Mouse (Mus musculus): ENCODE measurements around the gene 2310033P09Rik.

The 2310033P09Rik gene

DNA sequence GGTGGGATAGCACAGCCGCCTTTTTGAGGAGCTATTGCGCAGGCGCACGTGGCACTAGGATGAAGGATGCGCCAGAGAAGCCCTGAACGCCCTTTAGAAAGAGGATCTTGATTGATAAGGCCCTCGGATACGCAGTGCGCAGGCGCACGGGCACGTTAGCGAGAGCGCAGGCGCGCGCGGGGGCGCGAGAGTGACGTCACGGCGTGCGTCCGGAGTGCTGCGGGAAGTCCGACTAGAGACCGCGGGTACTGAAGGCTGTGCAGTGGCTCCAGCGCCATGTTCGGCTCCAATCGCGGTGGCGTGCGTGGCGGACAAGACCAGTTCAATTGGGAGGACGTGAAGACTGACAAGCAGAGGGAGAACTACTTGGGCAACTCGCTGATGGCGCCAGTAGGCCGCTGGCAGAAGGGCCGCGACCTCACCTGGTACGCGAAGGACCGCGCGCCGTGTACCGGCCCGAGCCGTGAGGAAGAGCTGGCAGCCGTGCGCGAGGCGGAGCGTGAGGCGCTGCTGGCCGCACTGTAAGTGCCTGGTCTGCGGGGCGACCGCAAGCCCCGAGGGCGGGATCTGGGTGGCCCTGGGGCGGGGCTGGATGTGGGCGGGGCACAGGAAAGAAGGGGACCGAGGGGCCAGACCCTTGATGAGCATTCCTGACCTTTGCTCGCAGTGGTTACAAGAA, at the start of gene 2310033P09Rik:
TSS of gene 2310033P09Rik (plus strand) at position 169 of the 679 bp plus-strand sequence.
- DNase-seq (ENCODE audit: low spot score): peak; percentile 93

DNA sequence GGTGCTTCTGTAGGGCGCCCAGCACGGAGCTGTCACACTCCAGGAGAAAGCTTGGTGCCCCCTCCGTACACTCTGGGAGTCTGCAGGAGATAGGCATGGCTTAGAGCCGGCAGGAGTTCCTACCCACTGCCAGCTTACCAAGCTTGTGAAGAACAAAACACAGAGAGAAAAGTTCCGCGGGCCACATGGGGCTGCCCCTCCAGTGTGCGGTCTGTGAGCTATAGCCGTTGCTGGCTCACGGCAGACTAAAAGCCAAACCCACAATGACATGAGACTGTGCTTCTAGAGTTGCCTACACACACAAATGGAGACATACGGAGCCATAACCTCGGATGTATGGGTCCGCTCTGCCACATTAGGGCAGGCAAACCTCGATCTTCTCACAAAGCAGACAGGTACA, 49.0 kb upstream of the 2310033P09Rik start:
- no peak for DNase-seq (ENCODE audit: low spot score)

DNA sequence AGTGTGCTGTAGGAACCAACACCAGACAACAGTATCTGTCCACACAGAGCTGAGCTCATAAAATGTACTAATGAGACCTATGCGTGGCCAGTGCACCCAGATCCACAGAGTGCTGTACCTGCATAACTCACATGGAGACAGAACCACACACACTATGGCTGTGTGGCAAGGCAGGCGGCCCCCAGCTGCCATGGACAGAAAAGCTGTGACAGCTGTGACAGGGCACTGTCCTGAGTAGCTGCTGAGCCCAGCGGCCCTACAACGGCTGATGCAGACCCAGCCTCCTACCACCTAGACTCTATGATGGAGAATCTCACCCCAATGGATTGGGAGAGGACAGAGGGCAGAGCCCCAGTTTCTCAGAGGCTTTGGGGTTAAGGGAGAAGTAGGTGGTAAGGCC, 48.6 kb upstream of the 2310033P09Rik start:
- no peak for DNase-seq (ENCODE audit: low spot score)

DNA sequence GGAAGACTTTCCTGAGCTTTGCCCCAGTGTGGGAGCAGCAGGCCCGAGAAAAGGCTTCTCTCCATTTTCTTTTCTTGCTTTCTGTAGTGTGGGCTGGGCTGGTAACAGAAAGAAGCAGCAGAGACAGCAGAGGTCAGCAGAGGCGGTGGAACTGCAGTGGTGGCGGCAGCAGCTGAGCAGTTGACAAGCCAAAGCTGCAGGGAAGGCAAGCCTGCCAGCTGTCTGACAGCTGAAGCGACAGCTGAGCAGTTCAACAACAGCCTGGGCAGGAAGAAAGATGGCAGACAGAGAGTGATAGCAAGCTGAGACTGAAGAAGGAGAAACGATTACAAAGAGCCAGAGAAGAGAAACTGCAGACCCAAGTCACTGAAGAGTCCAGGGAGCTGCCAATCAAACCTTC, 46.7 kb upstream of the 2310033P09Rik start:
- no peak for DNase-seq (ENCODE audit: low spot score)

DNA sequence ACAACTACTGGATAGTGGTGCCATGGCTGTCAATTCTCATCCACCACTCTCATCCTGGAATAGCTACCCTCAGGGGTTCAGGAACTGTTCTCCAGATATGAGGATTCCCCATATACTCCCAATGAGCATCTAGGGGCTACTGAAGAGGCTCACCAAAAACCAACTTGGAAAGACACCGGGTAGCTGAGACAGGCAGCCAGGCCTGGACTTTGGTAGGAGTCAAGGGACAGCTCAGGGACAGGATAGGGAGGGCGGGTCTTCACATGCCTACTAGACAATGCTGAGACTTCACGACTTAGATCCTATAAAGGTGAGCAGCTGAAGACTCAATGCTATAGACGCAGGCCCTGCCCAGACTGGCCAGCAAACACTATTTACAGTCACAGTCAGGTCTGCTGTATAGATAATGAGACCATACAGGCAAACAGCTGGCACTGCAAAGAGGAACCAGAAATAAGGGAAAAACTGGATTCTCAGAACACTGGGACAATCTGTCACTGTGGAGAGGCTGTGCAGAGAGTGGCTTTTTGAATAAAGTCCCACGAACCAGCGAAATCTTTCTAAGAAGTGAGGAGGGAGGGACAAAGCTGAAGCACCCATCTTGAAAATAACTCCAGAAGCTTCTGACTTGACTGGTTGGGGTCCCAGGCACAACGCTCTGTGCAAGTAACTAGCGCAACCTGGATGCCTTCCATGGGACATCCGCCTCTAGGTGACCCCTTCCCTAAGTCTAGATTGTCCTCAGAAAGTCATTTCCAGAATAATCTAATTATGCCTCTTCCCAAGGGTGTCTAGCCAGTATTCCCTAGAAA, 45.5 kb upstream of the 2310033P09Rik start:
- no peak for DNase-seq (ENCODE audit: low spot score)

DNA sequence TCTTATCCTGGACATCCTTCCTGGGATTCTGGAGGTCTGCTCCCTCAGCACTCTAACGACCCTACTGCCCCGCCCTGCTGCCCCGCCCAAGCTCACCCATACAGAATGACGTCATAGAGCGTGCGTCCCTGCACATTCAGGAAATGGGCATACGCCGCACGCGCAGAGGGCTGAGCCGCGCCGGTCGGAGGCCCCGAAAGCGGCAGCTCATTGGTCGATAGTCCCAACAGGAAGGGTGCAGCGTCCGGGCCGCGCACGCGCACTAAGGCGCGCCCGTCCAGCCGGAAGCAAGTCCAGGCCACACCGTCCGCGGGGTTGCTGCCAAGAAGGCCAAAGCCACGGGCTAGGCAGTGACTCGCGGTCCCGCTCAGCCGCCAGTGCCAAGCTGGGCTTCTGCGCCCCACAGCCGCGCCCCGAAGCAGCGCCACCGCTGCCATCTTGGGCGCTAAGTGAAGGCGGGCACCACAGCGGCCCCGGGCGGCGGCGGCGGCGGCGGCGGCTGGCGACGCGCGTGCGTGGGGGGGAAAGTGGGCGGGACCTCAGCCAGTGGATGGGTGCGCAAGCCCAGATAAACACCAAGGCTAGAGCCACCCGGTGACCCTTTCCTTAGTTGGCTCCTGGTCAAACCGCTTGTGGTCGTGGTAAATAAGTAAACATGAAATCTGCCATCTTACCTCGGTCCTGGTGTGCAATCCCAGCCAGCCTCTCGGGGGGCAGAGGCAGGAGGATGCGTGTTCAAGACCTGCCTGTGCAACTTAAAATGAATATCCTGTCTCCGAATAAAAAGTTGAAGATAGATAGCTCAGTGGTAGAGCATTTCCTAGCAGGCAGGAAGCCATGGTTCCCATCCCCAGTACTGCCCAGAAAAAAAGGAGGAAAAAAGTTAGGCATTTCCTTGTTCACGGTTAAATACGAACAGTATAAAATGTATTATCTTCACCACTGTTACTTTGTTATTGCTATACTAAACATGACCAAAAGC, 44.6 kb upstream of the 2310033P09Rik start, which contains the start of gene Iba57:
TSS of gene Iba57 (minus strand) at position 485 of the 982 bp plus-strand sequence.
- peak; percentile 98 for DNase-seq (ENCODE audit: low spot score)

DNA sequence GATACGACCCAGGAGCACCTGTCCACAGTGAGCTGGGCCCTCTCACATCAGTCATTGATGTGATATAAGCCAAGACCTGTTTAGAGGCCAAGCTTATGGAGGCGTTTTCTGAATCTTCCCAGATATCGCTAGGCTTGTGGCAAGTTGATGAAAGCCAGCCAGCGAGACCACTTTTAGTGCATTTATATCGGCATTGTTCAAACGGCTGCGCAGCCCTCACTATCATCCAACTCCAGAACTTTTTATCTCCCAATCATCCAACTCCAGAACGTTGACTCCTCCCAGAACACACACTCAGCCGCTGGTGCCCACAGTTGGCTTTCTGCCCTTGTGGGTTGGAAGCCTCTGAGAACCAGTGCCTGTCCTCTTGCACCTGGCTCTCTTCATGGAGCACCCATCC, 43.7 kb upstream of the 2310033P09Rik start:
- peak; percentile 16 for DNase-seq (ENCODE audit: low spot score)

DNA sequence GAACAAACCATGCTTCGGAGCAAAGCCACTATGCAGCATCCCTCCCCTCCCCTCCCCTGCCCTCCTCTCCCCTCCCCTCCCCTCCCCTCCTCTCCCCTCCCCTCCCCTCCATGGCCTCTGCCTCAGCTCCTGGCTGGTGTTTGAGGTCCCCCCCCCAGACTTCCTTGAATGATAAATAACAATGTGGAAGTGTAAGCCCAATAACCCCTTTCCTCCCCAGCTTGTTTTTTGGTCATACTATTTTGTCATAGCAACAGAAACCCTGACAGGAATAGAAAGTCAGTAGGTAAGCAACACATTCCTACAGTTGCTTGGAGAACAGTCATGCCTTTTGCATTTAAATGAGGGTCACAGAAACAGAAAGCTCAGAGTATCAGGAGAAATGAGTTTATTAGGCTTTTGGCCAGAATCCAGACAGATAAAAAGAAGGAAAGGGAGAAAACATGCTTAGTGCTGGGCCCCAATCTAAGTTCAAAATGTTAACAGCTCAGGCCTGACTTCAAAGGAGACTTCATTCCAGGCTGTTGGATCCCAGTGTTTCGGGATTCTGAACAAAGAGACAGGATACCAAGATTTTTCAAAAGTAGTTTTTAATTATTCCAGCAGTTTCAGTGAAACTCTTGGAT, 42.4 kb upstream of the 2310033P09Rik start:
- DNase-seq (ENCODE audit: low spot score): no peak

DNA sequence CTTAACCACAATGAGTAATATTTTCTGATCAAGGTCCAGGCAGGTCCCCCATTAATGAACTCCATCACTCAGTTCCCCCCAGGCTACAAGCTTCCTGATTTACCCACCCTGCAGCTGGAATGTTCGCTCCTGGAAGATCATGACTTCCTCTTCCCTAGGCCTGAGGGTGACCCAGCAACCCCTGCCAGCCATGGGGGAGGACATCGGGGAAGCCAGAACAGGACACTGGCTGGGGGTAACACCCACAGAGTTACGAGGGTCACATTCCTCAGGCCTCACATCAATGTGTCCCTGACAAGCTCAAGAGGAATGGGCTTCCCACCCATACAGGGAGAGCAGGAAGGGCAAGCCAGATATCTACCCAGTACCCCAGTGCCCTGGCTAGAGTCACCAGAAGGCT, 38.3 kb upstream of the 2310033P09Rik start:
- DNase-seq (ENCODE audit: low spot score): no peak

DNA sequence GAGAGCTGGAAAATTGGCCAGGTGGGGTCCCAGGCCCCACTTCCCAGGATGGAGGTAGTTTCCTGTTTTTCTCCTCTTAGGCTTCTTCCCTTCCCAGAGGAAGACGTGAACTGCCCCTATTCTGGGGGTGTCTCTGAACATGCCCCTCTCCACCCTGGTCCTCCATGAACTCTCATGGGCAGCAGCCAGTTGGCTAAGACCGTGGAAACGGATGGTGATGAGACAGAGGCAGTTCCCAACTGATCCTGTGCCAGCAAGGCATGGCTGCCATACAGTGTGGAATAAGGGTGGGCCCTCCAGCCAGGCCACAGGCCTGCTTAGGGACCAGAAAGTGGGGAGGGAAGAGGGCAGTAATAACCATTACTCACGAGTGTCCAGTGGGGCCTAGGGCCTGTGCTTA, 37.6 kb upstream of the 2310033P09Rik start:
- no peak for DNase-seq (ENCODE audit: low spot score)

DNA sequence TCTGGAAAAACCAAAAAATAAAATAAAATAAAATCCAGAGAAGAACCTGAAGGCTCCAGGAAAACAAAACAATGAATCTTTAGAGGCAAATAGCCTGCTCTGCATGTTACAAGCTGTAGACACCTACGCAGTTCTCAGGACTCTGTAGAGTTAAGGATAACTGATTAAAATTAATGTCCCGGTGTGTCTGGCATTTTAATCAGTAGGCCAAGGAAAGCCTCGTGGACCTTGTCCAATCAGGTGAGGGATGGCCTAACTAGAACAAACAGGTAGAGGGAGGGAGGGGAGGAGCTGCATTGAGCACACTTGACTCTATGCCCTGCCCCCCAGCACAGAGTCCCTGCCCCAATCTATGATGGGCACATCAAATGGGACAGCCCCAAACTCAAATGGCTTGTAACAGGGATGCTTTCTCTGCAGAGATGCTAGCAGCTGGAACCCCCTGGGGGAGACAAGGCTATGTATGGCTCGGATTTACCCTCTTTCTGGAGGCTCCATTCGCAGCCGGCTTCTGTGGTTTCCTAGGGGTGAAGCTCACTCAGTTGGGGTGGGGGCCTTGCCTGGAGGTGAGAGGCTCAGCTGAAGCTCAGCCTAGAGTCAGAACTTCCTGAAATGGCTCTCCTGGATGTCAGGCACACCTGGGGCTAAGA, 33.8 kb upstream of the 2310033P09Rik start:
- DNase-seq (ENCODE audit: low spot score): no peak

DNA sequence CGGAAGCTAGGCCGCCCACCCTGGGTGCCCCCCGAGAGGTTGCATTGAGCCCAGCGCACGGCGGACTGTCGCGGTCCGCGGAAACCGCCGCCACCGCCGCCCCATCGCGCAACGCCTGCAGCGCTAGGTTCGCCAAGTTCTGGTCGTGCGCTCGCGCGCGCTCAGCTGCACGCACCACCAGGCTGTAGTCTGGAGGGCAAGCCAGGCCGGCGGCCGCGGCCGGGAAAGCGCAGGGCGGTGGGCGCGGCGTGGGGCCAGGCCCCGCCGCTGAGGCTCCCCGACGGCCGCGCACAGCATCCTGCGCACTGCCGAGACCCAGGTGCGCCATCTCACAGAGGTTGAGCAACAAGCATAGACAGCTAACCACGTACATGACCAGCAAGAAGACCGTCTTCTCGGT, 31.6 kb upstream of the 2310033P09Rik start:
- no peak for DNase-seq (ENCODE audit: low spot score)

DNA sequence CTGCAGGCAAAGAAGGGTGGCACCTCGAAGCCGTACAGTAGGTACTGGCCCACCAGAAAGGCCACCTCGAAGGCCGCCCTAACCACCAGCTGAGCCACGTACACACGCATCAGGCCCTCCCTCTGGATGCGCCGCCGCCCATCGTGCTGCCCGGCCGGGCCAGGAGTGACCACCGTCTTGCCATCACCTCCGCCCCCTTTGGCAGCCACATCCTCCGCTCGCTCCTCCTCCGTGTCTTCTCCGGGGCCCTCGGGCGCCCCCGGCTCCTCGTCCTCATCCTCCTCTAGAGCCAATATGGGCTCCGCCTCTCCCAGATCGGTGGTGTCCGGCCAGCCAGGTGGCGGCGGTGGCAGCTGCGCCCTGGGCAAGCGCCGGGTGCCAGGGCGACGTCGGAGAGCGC, 31.2 kb upstream of the 2310033P09Rik start:
- DNase-seq (ENCODE audit: low spot score): no peak

DNA sequence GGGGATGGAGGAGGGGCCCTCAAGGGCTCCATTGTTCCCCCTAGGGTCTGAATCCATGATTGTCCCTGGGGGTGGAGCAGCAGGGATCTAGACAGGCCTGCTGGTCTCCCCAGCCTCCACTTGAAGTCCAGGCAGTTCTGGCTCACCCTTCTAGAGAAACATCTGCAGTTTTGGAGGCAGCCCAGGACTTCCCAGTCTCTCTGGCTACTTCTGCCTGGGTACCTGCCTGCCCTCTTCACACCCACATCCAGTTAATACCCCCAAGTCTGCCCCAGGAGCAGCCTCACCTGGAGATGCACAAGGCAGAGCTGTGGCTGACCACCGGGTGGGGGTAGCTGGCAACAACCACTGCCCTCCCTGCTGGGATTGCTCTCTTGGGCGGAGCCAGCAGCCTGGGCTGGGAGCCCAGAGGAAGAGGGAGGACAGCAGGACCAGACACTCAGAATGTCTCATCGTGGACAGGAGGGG, 25.2 kb upstream of the 2310033P09Rik start, which contains the start of gene Gjc2:
TSS of gene Gjc2 (minus strand) at position 350 of the 468 bp plus-strand sequence.
- no peak for DNase-seq (ENCODE audit: low spot score)

DNA sequence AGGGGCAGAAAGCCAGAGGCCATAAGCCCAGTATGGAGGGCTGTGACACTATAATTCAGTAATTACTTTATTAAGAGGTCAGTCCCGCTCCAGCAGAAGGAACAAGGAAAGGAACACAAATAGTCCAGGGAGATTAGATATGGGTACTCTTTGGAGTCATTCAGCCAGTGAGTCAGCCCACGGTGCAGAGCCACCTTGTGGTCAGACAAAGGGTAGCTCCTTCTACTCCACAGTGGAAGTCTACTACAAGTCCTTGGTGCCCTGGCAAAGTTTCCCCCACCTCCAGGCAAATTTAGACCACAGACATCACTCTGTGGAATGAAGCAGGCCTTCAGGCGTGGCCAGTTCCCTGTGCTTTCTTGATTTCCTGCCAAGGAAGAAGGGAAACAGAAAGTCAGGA, 24.3 kb upstream of the 2310033P09Rik start:
- no peak for DNase-seq (ENCODE audit: low spot score)

DNA sequence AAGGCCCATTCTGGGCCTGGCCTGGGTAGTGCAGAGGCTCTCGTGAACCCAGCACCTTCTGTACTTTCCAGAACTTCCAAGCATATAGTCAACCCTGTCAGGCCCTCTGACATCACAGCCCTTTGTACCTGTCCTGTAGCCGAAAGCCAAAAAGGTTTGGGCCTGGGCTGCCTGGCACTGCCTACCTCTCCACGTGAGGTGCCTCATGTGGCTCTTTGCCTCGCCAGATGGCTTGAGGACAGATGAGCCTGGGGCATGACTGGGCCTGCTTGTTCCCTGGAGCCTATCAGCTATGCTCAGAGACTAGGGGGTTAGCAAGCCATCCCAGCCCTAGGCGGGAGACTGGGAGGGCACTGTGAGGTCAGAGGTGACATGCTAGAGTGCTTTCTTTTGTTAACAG, 22.6 kb upstream of the 2310033P09Rik start:
- no peak for DNase-seq (ENCODE audit: low spot score)

DNA sequence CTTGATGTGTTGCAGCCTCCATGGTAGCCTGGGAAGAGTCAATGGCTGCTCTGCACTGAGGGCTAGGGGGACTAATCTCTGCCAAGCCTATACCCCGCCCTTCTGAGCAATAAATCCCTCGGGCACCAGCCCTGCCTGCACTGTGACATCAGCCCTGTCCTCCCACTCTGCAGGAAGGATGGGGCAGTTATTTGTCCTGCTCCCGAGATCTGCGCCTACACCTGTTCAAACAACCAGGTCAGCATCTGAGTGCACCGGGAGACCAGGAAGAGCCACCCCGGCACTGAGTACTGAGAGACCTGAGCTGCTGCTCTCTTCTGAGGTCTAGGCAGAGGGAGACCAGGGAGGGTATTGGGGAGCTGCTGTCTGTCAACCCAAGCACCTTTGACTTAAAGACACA, 20.4 kb upstream of the 2310033P09Rik start:
- no peak for DNase-seq (ENCODE audit: low spot score)

DNA sequence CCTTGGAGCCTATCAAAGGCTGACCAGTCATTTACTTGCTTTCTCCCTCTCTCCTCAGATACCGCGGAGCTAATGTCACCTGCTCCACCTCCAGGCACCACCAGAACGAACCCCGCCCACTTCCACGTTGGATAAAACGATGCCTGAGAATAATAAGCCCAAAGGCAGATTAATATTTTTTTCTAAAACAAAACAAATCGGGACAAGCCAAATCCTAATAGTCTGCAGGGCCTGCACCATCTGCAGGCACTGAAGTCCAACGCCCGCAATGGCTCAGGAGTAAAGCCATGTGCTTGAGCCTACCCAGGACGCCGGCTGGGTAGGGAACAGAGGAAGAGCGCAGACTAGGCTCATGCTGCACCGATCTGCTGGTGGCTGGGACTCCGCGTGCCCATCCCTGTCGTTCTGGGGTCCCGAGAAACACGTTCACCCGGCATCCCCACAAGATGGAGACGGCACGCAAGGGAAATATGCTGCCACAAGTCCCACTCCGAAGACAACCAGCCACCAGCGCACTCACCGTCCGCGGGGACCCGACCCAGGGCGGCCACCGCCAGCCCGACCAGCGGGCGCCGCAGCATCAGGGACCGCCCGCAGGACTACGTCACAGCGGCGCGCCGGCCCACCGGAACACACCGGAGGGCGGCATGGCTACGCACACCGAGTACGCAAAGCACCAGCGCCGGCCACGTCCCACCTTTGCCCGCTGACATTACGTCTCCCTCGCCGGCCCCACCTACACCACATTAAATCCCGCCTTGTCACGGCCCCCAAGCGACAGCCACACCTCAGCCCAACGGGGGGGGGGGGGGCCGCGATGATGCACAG, 16.7 kb upstream of the 2310033P09Rik start:
- DNase-seq (ENCODE audit: low spot score): peak; percentile 96

DNA sequence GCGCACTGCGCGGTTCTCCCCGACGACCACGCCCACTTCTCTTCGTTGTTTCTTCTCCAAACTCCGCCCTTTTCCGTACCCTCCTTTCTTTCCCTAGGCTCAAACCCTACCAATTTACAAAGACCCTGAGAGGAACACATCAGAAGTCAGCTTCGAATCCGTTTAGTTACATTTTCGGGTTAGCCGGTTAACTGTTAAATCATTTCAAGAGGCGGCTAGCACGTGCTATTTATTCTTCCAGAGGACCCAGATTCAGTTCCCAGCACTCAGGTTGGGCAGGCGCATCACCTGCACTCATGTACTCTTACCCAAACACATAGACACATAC, 16.1 kb upstream of the 2310033P09Rik start, which contains the start of gene Guk1:
TSS of gene Guk1 (minus strand) at position 154 of the 328 bp plus-strand sequence.
- DNase-seq (ENCODE audit: low spot score): no peak

DNA sequence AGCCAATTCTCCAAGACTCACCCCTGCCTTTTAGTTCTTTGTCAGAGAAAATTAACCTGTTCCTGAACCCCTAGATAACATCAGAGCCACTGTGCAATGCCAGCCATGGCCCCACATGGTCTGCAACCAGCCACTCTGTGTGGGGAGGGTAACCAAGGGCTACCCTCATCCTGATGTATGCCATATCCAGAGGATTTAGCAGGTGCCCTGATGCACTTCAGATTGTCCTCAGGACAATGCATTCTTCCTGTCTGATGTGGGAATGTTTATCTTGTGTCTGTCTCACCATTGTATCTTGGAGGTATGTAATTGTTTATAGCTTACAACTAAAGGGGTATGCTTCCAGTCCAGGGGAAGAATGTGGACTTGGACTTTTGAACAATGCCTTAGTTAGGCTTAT, 11.9 kb upstream of the 2310033P09Rik start:
- no peak for DNase-seq (ENCODE audit: low spot score)
